ENCODE assay signal across 19 mouse cellular contexts in the genomic region with DNA sequence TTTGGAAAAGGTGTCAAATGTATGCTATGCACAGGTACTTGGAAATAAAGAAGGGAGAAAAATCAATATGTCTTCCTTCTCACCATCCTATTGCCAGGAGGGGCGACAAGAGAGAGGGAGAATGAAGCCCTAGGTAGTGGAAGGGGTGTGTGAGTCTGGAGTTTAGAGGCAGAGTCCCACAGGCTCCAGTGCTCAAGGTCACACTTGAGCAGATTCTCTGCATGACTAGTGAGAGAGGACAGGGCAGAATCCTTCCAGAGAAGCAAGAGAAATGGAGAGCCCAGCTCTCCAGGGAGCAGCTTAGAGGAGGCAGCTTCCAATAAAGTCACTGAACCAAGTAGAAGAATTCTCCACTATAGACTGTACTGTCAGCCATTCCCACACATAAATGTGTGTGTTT.
"Had no signal": no experiment of that assay in that cellular context is flagged by ENCODE, and none has a peak within 500 bp of the region (broad histone marks: within the 10 kb centered on the region; RNA-seq: fewer than 3 reads in every experiment).

No protein-coding gene starts in this region.

- H3K27ac ChIP-seq: layer of hippocampus, adult 2 months; limb, embryonic 10.5 days; limb, embryonic 13.5 days; liver, embryonic 12.5 days; liver, embryonic 15.5 days; lung, embryonic 15.5 days; neural tube, embryonic 12.5 days; neural tube, embryonic 15.5 days had no signal

- H3K27me3 ChIP-seq: limb, embryonic 13.5 days; liver, embryonic 12.5 days; liver, embryonic 15.5 days; lung, embryonic 15.5 days; megakaryocyte, embryonic 14.5 days; neural tube, embryonic 12.5 days; neural tube, embryonic 15.5 days had no signal

- H3K9ac ChIP-seq: limb, embryonic 13.5 days; liver, embryonic 12.5 days; liver, embryonic 15.5 days; lung, embryonic 15.5 days; neural tube, embryonic 12.5 days; neural tube, embryonic 15.5 days had no signal

- H3K36me3 ChIP-seq: limb, embryonic 10.5 days; limb, embryonic 13.5 days; liver, embryonic 12.5 days; liver, embryonic 15.5 days; lung, embryonic 15.5 days; neural tube, embryonic 12.5 days; neural tube, embryonic 15.5 days had no signal

- H3K4me2 ChIP-seq: limb, embryonic 13.5 days; liver, embryonic 12.5 days; liver, embryonic 15.5 days; lung, embryonic 15.5 days; midbrain, embryonic 11.5 days; neural tube, embryonic 12.5 days; neural tube, embryonic 15.5 days had no signal

- H3K4me1 ChIP-seq: limb, embryonic 10.5 days; limb, embryonic 13.5 days; liver, embryonic 12.5 days; liver, embryonic 15.5 days; lung, embryonic 15.5 days; neural tube, embryonic 12.5 days; neural tube, embryonic 15.5 days had no signal

- H3K4me3 ChIP-seq: layer of hippocampus, adult 2 months; limb, embryonic 10.5 days; limb, embryonic 13.5 days; liver, embryonic 12.5 days; liver, embryonic 15.5 days; lung, embryonic 15.5 days; megakaryocyte, embryonic 14.5 days; neural tube, embryonic 12.5 days; neural tube, embryonic 15.5 days had no signal

- ATAC-seq: intestine, postnatal 0 days; liver, embryonic 12.5 days had no signal

- DNase-seq: layer of hippocampus, adult 9-11 months; liver; lung, adult 18-20 months; lung, postnatal 10 days; lung, postnatal 36 days; midbrain, embryonic 14.5 days; thymus, adult 18-20 months; thymus, postnatal 36 days had no signal

- H3K9me3 ChIP-seq: limb, embryonic 10.5 days; limb, embryonic 13.5 days; liver, embryonic 12.5 days; liver, embryonic 15.5 days; lung, embryonic 15.5 days; neural tube, embryonic 12.5 days; neural tube, embryonic 15.5 days had no signal
